Mouse (Mus musculus) CH12F3 (cell line): Measurements from ENCODE around the gene Hopx.
"Not testable (repeated sequence)": the region's sequence is repeated elsewhere in the genome, so short reads cannot be mapped to it uniquely, and the experiment has no call there.

ENCODE experiments used
- in situ Hi-C: fragments of 300-500 bp; cut with MboI; formaldehyde crosslinking; loops from 2 replicates; pipeline ENCODE4 v1.14.3; 2020; ENCODE audit warnings: low sequenced_read_pairs

Hopx gene

DNA sequence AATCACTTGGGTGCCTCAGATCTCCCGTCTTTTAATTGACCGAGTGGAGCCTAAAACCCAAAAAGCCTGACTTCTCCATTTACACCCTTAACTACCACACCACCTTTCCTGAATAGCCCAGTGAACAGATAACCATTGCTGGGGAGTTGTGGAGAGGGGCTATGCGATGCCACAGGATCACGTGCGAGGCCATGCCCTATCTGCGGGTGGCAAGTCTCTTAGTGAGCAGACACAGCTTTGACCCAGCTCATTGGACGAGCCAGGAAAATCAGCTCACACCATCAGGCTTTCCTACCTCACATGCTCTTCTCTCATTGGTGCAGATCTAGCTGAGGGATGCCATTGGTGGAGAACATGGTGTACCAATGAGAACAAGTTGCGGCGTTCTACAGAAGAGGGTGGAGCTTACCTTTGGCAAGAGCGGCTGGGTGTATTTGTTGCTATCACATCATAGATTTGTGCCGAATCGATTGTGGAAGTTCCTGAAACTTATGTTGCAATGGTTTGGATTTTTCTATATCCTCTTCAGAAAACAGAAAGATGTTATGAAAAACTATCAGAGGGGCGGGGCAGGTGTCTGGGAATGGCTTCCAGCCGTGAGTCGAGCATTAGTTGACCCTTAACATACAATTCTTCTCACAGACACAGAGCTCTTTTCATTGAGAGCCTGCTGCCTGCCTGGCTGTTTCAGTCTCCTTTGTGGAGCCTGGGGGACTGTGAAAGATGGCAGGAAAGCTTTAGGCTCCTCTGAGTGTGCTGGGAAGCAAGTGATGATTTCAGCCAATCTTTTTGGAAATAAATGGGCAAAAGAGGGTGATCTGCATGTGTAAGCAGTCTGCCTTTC lies 12.2 kb downstream of the Hopx start:
- in situ Hi-C loops, result no loop called here

GRCm38 (mm10) chr5:77100691-77101090 lies 14.2 kb downstream of the Hopx start:
- in situ Hi-C loops, result no loop called here

GRCm38 (mm10) chr5:77099997-77100380 lies 14.9 kb downstream of the Hopx start:
- in situ Hi-C loops, result no loop called here

DNA sequence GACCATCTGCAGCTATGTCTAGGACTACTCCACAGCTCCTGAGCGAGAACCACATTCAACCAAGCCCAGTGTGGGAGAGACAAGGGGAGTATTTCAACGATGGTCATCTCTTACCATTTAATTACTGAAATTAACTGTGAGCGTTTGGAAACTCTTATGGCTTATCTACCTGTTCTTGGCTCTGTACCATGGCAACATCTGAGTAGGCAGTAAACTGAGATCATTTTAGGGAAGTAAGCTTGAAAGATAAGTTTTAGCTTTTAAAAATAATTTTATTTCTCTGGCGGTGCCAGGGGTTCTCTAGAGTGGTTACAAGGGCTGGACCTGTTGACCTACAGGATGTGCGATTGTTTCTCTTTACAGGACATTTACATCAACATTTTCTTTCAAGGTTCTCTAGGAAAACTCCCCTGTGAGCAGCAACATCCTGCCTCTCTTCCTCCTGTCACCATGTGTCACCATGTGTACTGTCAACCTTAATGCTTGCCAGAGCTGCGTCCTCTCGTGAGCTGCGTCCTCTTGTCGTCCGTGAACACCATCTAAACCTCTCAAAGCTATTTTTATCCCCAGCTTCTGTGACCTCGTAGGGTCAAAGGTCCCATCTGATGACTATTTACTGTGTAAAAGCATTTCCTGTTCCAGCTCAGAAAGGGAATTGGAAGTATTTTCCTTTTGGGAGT lies 15.5 kb downstream of the Hopx start:
- in situ Hi-C loops, result no loop called here

GRCm38 (mm10) chr5:77098874-77099273 lies 16.0 kb downstream of the Hopx start:
- in situ Hi-C loops, result no loop called here

- in situ Hi-C loops, result no loop called here
Measured at GRCm38 (mm10) chr5:77097686-77098085, 17.2 kb downstream of the Hopx start.

- in situ Hi-C loops, result not testable (repeated sequence)
Measured at GRCm38 (mm10) chr5:77096194-77096593, 18.7 kb downstream of the Hopx start.

GRCm38 (mm10) chr5:77094510-77095491 lies 20.1 kb downstream of the Hopx start:
- in situ Hi-C loops, result no loop called here

GRCm38 (mm10) chr5:77093961-77094360 lies 21.0 kb downstream of the Hopx start:
- in situ Hi-C loops, result no loop called here

- in situ Hi-C loops, result no loop called here
Measured at GRCm38 (mm10) chr5:77092531-77092930, 22.4 kb downstream of the Hopx start.

GRCm38 (mm10) chr5:77091923-77092322 lies 23.0 kb downstream of the Hopx start:
- in situ Hi-C loops, result no loop called here

DNA sequence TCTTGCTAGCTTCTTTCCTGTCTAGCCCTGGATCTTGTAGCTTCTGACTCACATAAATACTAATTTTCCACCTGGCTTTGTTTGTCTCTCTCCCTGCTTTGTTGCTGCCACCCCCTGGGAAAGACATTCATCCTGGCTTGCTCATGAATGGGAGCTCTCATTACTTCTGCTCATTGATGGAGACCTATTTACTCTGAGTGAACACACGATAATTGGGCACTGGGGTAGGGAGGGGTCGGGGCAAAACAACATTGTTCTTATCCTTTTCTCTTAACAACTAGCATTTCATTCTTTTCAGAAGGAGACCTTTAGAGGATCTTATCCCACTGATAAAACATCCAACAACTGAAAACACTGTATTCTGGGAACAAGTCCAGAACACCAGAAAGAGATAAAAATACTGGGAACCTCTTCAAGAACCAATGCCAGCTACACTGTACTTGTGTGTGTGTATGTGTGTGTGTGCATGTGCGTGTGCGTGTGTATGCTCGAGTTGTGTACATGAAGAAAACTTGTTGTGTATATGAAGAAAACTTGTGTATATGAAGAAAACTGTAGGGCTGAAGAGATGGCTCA lies 24.3 kb downstream of the Hopx start:
- in situ Hi-C loops, result no loop called here

- in situ Hi-C loops, result no loop called here
Measured at GRCm38 (mm10) chr5:77089901-77090300, 25.0 kb downstream of the Hopx start.

DNA sequence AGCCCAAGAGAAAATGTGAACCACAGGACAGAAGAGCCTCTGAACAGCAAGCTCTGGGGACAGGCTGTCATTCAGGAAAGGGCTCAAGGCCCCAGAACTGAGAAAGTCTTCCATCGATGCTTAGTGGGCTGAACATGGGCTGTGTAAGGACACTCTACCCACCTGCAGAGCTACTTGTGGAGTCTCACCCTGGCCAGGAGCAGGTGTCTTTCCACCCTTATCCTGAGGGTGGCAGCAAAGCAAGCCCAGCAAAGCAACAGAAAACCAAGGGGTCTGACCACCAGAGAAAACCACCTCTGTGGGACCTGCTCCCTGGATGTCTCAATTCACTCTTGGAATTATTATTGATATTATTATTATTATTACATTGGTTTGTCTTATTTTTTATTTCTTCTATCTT lies 25.6 kb downstream of the Hopx start:
- in situ Hi-C loops, result no loop called here

DNA sequence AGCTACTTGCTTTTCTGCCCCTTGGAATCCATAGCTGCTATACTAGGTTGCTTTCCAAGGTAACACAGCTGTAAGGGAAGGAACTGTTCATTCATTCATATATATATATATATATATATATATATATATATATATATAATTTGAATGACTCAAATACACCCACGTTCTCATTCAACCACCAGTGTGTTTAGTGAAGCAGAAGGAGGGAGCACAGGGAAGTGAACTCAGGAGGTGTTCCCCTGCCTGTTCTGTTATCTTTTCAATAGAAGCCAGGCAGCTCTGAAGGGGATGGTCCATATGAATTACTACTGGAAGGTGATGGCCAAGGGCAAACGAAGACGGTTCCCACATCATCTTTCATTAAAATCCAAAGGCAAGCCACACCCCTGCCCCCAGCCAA lies 27.8 kb downstream of the Hopx start:
- in situ Hi-C loops, result no loop called here

- in situ Hi-C loops, result no loop called here
Measured at GRCm38 (mm10) chr5:77086541-77086940, 28.4 kb downstream of the Hopx start.

- in situ Hi-C loops, result no loop called here
Measured at GRCm38 (mm10) chr5:77085753-77086450, 29.0 kb downstream of the Hopx start.

DNA sequence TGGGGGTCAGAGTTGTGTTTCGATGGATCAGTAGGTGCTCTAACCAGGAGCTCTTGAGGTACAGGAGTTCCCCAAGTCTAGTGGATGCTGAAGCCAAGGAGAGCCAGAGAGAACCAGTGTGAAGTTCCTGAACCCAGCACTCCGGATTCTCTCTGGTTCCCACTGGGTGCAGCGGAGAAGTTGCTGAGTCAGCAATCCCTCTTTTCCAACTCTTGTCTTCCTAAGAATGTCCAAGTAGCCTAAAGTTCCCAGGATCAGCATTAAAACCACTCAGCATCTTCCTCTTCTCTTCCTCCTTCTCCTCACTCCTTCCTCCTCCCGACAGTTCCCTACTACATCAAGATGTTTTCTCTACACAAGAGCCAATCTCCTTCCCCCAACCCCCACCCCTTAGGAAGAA lies 30.5 kb downstream of the Hopx start:
- in situ Hi-C loops, result no loop called here

DNA sequence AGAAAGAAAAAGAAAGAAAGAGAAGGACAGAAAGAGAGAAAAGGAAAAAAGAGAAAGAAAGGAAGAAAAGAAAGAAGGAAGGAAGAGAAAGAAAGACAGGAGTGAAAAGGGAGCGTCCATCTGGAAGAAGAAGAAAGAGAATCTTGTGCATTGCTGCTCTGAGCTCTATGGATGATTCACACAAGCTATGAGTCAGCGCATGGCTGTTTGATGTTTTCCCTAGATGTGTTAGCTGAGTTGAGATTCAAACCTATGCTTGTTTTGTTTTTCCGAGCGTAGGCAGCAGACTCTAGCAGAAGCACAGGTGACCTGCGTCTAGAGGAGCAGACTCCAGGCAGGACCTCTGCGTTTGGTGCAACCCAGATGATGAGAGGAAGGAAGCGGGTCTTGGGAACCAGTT lies 32.2 kb downstream of the Hopx start:
- in situ Hi-C loops, result no loop called here

DNA sequence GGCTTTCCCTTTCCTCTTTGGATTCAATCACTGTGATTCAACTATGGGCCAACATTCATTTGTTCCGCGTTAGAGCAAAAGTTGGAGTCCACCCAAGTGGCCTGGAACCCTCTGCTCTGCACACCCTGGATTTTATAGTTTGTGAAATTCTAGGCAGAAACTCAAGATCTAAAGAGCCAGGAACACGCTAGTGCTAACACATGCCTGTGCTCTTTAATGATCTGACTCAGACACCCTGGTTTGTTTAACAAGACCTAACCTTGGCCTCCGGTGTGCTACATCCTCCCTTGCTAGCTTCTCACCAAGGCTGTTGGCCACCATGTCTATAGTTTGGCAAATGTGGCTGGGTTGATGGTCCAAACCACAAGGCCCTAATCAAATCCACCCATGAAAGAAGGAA lies 34.2 kb downstream of the Hopx start:
- in situ Hi-C loops, result no loop called here
